Mouse (Mus musculus): ENCODE data around the gene Pxylp1.

DNA sequence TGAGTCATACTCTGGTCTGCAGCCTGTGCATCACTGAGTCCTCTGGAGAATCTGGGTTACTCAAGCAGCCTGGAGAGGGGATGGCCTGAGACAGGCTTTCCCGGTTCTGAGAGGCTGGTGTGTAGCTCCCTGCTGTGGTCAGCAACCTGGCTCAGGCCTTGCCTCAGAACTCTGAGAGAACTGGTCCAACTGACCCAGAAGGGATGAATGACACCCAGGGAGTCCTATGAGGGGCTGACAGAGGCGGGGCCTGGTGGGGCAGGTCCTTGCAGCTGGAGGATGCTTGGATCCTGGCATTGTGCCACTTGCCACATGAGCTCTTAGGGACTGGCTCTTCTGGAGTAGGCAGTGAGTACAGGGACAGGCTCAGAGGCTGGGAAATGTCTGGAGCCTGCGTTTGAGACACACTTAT is 47.7 kb downstream of the Pxylp1 start:
- TF ChIP-seq CTCF (IDR thresholded peaks at IDR 0.05; ENCODE audit: control insufficient read depth, insufficient read depth, insufficient read length): no peak
- no peak for TF ChIP-seq MAX (IDR thresholded peaks at IDR 0.05)
- TF ChIP-seq USF1 (IDR thresholded peaks at IDR 0.05; ENCODE audit: low read depth): no peak
- no peak for TF ChIP-seq MYOD1 (IDR thresholded peaks at IDR 0.05; ENCODE audit: control insufficient read depth, insufficient read length, low read depth)
- no peak for TF ChIP-seq MYOG (IDR thresholded peaks at IDR 0.05; ENCODE audit: control insufficient read depth, extremely low read depth, insufficient read length)

All from C2C12 (cell line).